Mouse (Mus musculus) kidney, postnatal 0 days (tissue): ENCODE results near the gene Tmeff1. TPM values are rescaled to one million over a fixed set of nuclear protein-coding genes. Genes with fewer than 3 reads are reported as not detected.

ENCODE experiments used
- ATAC-seq: fragments of 200-750 bp; cut with Nextera tagmentation; replicated peaks from 2 replicates; pipeline ENCODE4 v1.8.0; 2017; ENCODE audit warnings: low read depth, moderate number of reproducible peaks, moderate TSS enrichment, moderate library complexity; ENCODE audit not compliant: low FRiP score
- DNase-seq: peaks from one replicate; pipeline ENCODE4 v3.0.0-alpha.2; 2016; ENCODE audit warnings: low spot score
- H3K27ac ChIP-seq: fragments of 300-500 bp; sonication (generic); 2 replicates; pipeline ENCODE4 v1.5.1; 2014; ENCODE audit warnings: mild to moderate bottlenecking
- H3K27me3 ChIP-seq: fragments of 300-500 bp; sonication (generic); 2 replicates; pipeline ENCODE4 v1.6.1; 2014; ENCODE audit warnings: low read length, mixed read lengths; ENCODE audit not compliant: insufficient read depth
- H3K36me3 ChIP-seq: fragments of 300-500 bp; sonication (generic); 2 replicates; pipeline ENCODE4 v1.6.1; 2014; ENCODE audit warnings: low read length, mixed read lengths; ENCODE audit not compliant: insufficient read depth
- H3K4me1 ChIP-seq: fragments of 300-500 bp; sonication (generic); replicated peaks from 2 replicates; pipeline ENCODE4 v1.6.1; 2014; ENCODE audit warnings: antibody characterized with exemption, low read length, mixed read lengths; ENCODE audit not compliant: insufficient read depth
- H3K4me2 ChIP-seq: fragments of 300-500 bp; sonication (generic); 2 replicates; pipeline ENCODE4 v1.6.1; 2014; ENCODE audit warnings: mild to moderate bottlenecking, low read length, moderate library complexity, mixed read lengths
- H3K4me3 ChIP-seq: fragments of 300-500 bp; sonication (generic); replicated peaks from 2 replicates; pipeline ENCODE4 v1.5.1; 2014; ENCODE audit warnings: low read depth, low read length
- H3K9ac ChIP-seq: fragments of 300-500 bp; sonication (generic); 2 replicates; pipeline ENCODE4 v1.6.1; 2014; ENCODE audit warnings: low read depth, low read length
- H3K9me3 ChIP-seq: fragments of 300-500 bp; sonication (generic); replicated peaks from 2 replicates; pipeline ENCODE4 v1.6.1; 2016; ENCODE audit warnings: low read length, inconsistent platforms, mixed read lengths
- CTCF ChIP-seq: IDR thresholded peaks from 2 replicates; pipeline ENCODE4 v1.5.1; 2016; ENCODE audit warnings: antibody characterized with exemption, low read depth, mild to moderate bottlenecking, moderate library complexity
- WGBS: fragments of 180-500 bp; shearing (Covaris S2); extraction: QIAGEN DNeasy Blood & Tissue Kit; methylation state at CpG from one replicate; pipeline ENCODE4 v1.1.7; 2014; 5-methylcytosine and 5-hydroxymethylcytosine counted together
- polyA plus RNA-seq: library from polyadenylated mRNA; unstranded; fragments of >200 nt; fragmentation: Nextera tagmentation; extraction: Ambion mirVana; gene quantifications from 2 replicates; pipeline ENCODE4 v1.2.1, GENCODE M21; 2015

The Tmeff1 gene
- polyA plus RNA-seq, 1 experiment from 2014 or later, result 37.7 TPM

- Histone ChIP-seq H3K36me3 (no peaks in the 10 kb centered on the region), H3K9me3 (no peaks in the 10 kb centered on the region), H3K4me1 (peaks cover 21% of the 10 kb centered on the region), H3K4me3 (peak overlapping the region; percentile 79), H3K27ac (no peak overlapping the region), H3K27me3 (no peaks in the 10 kb centered on the region), H3K9ac (peak overlapping the region; percentile 48), H3K4me2 (peak overlapping the region; percentile 67)
- 4% methylated on average over 15 of the region's 15 CpGs for WGBS
- ATAC-seq, result no peak
- no peak for TF ChIP-seq CTCF
- DNase-seq, result peak; percentile 45
Measured at GRCm38 (mm10) chr4:48541526-48542250, 43.3 kb upstream of the Tmeff1 start.

- Histone ChIP-seq H3K9me3 (no peaks in the 10 kb centered on the region), H3K4me3 (peak overlapping the region; percentile 79; the same call in 1 of the 2 replicates), H3K4me2 (peak overlapping the region; percentile 67), H3K4me1 (peaks cover 26% of the 10 kb centered on the region), H3K9ac (no peak overlapping the region), H3K36me3 (no peaks in the 10 kb centered on the region), H3K27ac (no peak overlapping the region), H3K27me3 (no peaks in the 10 kb centered on the region)
- no peak for ATAC-seq
- DNase-seq, result peak; percentile 64
- no peak for TF ChIP-seq CTCF
- WGBS, result 17% methylated on average over 5 of the region's 5 CpGs
Measured at GRCm38 (mm10) chr4:48542351-48542750, 42.6 kb upstream of the Tmeff1 start.

- no peaks in the 10 kb centered on the region for H3K27me3 ChIP-seq
- H3K4me1 ChIP-seq, result peaks cover 31% of the 10 kb centered on the region
- H3K27ac ChIP-seq, result no peak overlapping the region
- no peak for ATAC-seq
- 62% methylated on average over 6 of the region's 6 CpGs for WGBS
- H3K9ac ChIP-seq, result no peak overlapping the region
- H3K4me3 ChIP-seq, result no peak overlapping the region
- TF ChIP-seq CTCF, result no peak
- no peak overlapping the region for H3K4me2 ChIP-seq
- DNase-seq, result no peak
- no peaks in the 10 kb centered on the region for H3K9me3 ChIP-seq
- no peaks in the 10 kb centered on the region for H3K36me3 ChIP-seq
Measured at GRCm38 (mm10) chr4:48543071-48543865, 41.7 kb upstream of the Tmeff1 start.

- no peak overlapping the region for H3K4me2 ChIP-seq
- H3K27ac ChIP-seq, result no peak overlapping the region
- H3K36me3 ChIP-seq, result no peaks in the 10 kb centered on the region
- no peak overlapping the region for H3K4me3 ChIP-seq
- no peak overlapping the region for H3K9ac ChIP-seq
- H3K9me3 ChIP-seq, result no peaks in the 10 kb centered on the region
- peaks cover 33% of the 10 kb centered on the region for H3K4me1 ChIP-seq
- no peak for TF ChIP-seq CTCF
- no peak for ATAC-seq
- DNase-seq, result no peak
- H3K27me3 ChIP-seq, result no peaks in the 10 kb centered on the region
- WGBS, result 73% methylated on average over 8 of the region's 8 CpGs
Measured at GRCm38 (mm10) chr4:48544141-48544540, 40.8 kb upstream of the Tmeff1 start.

DNA sequence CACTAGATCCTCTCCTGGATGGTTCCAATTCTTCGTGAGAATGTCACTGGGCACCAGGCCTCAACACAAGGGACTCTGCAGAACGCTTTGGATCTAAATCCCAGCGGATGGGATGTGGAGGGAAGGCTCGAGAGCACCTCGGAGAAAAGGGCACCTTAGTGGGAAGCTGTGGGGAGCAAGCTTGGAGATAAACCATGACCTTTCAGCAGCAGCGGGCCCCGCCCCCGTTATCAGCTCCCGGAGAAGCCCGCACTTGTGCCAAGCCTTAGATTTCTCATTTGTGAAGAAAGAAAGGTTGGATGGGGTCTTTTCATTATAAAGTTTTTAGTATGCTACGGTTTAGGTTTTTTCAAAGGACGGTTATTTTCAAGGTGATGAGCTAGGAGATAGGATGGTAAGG lies 39.0 kb upstream of the Tmeff1 start:
- Histone ChIP-seq H3K4me1 (peaks cover 33% of the 10 kb centered on the region), H3K4me3 (no peak overlapping the region), H3K36me3 (no peaks in the 10 kb centered on the region), H3K9me3 (no peaks in the 10 kb centered on the region), H3K4me2 (no peak overlapping the region), H3K27me3 (no peaks in the 10 kb centered on the region), H3K27ac (no peak overlapping the region), H3K9ac (no peak overlapping the region)
- no peak for DNase-seq
- ATAC-seq, result no peak
- WGBS, result 76% methylated on average over 12 of the region's 12 CpGs
- no peak for TF ChIP-seq CTCF

DNA sequence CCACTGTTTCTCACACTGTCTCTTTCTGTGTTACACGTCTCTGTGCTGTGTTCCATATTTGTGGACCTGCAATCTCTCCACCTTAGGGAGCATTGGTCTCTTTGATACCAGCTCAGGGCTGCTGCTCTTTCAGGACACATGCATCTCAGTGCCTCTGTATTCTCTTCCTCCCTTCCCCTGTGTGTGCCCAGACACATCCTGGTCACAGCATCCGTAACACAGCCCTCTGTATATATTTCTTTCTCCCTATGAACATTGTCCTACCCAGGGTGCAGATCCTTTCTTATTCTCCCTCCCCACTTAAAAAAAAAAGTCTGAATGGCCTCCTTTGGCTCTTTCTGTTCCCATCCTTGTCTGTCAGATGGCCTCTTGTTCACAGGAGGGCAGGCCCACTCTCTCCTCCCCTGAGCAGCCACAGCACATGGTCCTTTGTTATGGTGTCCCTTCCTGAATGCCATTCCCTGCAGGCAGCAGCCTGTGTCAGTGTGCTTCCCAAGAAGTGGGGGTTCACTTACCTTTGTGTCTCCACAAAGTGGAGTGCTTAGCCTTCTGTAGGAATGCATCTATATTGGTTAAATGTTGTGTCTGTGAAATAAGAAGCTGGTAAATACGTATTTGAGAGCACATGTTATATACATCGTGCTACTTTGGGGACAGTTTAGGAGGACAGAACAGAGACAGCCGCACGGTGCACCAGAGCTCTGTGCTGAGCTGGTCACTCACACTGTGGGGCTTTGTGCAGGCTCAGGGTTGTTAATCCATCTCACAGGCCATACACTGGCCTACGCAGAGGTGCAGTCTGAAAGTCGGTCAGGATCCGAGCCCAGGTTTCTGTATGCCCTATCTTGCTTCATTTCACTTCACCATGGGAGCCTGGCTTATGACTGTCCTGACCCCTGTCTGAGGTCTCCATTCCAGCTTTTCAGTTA lies 38.1 kb upstream of the Tmeff1 start:
- Histone ChIP-seq H3K4me2 (no peak overlapping the region), H3K36me3 (no peaks in the 10 kb centered on the region), H3K9ac (no peak overlapping the region), H3K4me1 (peaks cover 30% of the 10 kb centered on the region), H3K27me3 (no peaks in the 10 kb centered on the region), H3K4me3 (no peak overlapping the region), H3K9me3 (no peaks in the 10 kb centered on the region), H3K27ac (no peak overlapping the region)
- peak; percentile 39 for DNase-seq
- WGBS, result 71% methylated on average over 9 of the region's 9 CpGs
- ATAC-seq, result peak; percentile 52; the same call in 1 of the 2 replicates
- TF ChIP-seq CTCF, result no peak
